Mouse (Mus musculus): ENCODE measurements at regions not wholly inside any gene's neighbourhood (a gene's known extent, or its start where the extent isn't known, plus 50 kb on each side); places are given as distances from the start of the nearest gene placed in this dataset.

DNA sequence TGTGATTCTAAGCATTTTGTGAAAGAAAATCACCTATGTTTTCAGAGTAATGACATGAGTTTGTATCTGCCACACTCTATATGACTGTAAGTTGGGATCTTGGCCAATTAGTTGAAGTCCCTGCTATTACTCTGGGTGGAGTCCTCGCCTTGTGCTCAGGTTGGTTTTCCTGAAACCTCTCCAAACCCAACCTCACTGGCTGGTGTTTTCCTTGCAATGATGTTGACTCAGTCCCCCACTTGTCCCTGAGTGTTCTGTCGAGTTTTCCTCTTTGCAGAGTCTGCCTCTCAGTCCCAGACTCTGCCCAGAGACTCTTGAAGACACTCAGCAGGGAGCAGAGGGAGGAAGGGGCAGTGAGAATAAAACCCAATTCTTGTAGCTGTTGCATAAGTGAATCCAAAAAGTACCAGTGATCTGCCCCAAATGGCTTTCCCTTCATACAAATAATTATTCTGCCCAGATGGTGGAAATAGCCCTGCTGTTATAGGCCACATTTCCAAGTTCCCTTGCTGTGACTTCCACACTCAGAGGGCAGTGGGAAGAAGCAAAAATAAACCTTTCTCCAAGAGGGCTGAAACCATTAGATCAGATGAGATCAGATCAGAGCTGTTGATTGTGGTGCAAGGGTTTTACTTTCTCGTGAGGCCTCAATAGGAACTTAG is 694.3 kb downstream of the Hs3st4 start:
- TF ChIP-seq EP300 (IDR thresholded peaks at IDR 0.05; ENCODE audit: low read depth in 1 of 2, low read length in 2 of 2), result no peak
- no peak for TF ChIP-seq MAFK (IDR thresholded peaks at IDR 0.05; ENCODE audit: borderline replicate concordance, low read depth, low read length)
- no peak for TF ChIP-seq MYB (IDR thresholded peaks at IDR 0.05; ENCODE audit: low read depth, low read length)
- TF ChIP-seq ZMIZ1 (IDR thresholded peaks at IDR 0.05; ENCODE audit: low read depth, low read length), result no peak
- no peak for TF ChIP-seq JUND (IDR thresholded peaks at IDR 0.05; ENCODE audit: low read depth, low read length)
- TF ChIP-seq UBTF (IDR thresholded peaks at IDR 0.05; ENCODE audit: borderline replicate concordance, insufficient read depth, low read depth, low read length), result no peak
- no peak for TF ChIP-seq KAT2A (conservative IDR thresholded peaks at IDR 0.05; ENCODE audit: low read depth, low read length)
- TF ChIP-seq MAX (IDR thresholded peaks at IDR 0.05; ENCODE audit: low read length), result no peak
- TF ChIP-seq MXI1 (IDR thresholded peaks at IDR 0.05; ENCODE audit: low read depth, low read length), result no peak
- TF ChIP-seq TAL1 (IDR thresholded peaks at IDR 0.05; ENCODE audit: low read length), result no peak
- TF ChIP-seq ZKSCAN1 (IDR thresholded peaks at IDR 0.05; ENCODE audit: low read depth, low read length), result no peak
- TF ChIP-seq POLR2A (IDR thresholded peaks at IDR 0.05; ENCODE audit: control insufficient read depth in 1 of 2, insufficient read depth in 1 of 2, low read depth in 1 of 2, low read length in 2 of 2, poor library complexity in 1 of 2), result no peak
- TF ChIP-seq GABPA (IDR thresholded peaks at IDR 0.05; ENCODE audit: low read depth, low read length), result no peak
- TF ChIP-seq USF2 (IDR thresholded peaks at IDR 0.05; ENCODE audit: borderline replicate concordance in 1 of 2, insufficient read depth in 1 of 2, low read depth in 1 of 2, low read length in 2 of 2), result no peak
- TF ChIP-seq NELFE (IDR thresholded peaks at IDR 0.05; ENCODE audit: low read depth, low read length), result no peak
- no peaks in the 10 kb centered on the region for H3K27me3 ChIP-seq (ENCODE audit: control insufficient read depth in 1 of 2, insufficient read depth in 2 of 2, low read length in 2 of 2)
- H3K4me3 ChIP-seq (ENCODE audit: control insufficient read depth in 1 of 2, insufficient read depth in 1 of 2, low read depth in 2 of 2, low read length in 2 of 2), result no peak overlapping the region
- H3K79me2 ChIP-seq (ENCODE audit: control insufficient read depth, insufficient read depth, low read length, poor library complexity), result no peaks in the 10 kb centered on the region
- no peaks in the 10 kb centered on the region for H3K4me1 ChIP-seq (ENCODE audit: control insufficient read depth in 1 of 2, insufficient read depth in 2 of 2, low read length in 2 of 2)
- no peaks in the 10 kb centered on the region for H3K36me3 ChIP-seq (ENCODE audit: control insufficient read depth in 1 of 2, insufficient read depth in 2 of 2, low read length in 2 of 2)
- H3K9ac ChIP-seq (ENCODE audit: control insufficient read depth, low read depth, low read length, poor library complexity, severe bottlenecking), result no peak overlapping the region
- no peak overlapping the region for H3K27ac ChIP-seq (ENCODE audit: control insufficient read depth, low read depth, low read length)
- DNase-seq (ENCODE audit: low read depth, low spot score), result no peak
- H3K9me3 ChIP-seq (replicated peaks; ENCODE audit: insufficient read depth, low read length), result no peaks in the 10 kb centered on the region

DNA sequence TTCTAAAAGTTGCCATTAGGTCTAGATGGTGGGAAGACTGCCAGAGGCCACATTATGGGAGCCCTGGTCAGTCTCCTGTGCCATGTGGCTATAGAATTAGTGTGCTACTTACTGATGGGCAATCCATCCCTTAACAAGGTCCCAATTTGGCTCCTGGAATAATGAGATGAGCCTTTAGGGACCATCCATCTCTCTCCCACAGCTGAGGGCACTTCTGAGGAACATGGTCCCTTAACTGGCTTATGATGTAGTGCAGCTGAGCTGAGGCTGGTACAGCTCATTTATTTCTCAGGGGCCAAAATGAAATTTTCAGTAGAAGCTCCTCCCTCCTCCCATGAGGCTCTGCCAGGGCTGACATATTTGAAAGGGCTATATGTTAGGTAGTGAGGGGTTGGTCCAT is 697.9 kb downstream of the Hs3st4 start:
- no peak for DNase-seq (ENCODE audit: low read depth, low spot score)
- Histone ChIP-seq H3K36me3 (ENCODE audit: control insufficient read depth in 1 of 2, insufficient read depth in 2 of 2, low read length in 2 of 2) (no peaks in the 10 kb centered on the region), H3K4me3 (ENCODE audit: control insufficient read depth in 1 of 2, insufficient read depth in 1 of 2, low read depth in 2 of 2, low read length in 2 of 2) (no peak overlapping the region), H3K9me3 (replicated peaks; ENCODE audit: insufficient read depth, low read length) (no peaks in the 10 kb centered on the region), H3K4me1 (ENCODE audit: control insufficient read depth in 1 of 2, insufficient read depth in 2 of 2, low read length in 2 of 2) (no peaks in the 10 kb centered on the region), H3K27me3 (ENCODE audit: control insufficient read depth in 1 of 2, insufficient read depth in 2 of 2, low read length in 2 of 2) (no peaks in the 10 kb centered on the region), H3K27ac (ENCODE audit: control insufficient read depth, low read depth, low read length) (no peak overlapping the region), H3K79me2 (ENCODE audit: control insufficient read depth, insufficient read depth, low read length, poor library complexity) (no peaks in the 10 kb centered on the region), H3K9ac (ENCODE audit: control insufficient read depth, low read depth, low read length, poor library complexity, severe bottlenecking) (no peak overlapping the region)
- TF ChIP-seq NELFE (IDR thresholded peaks at IDR 0.05; ENCODE audit: low read depth, low read length) (no peak), UBTF (IDR thresholded peaks at IDR 0.05; ENCODE audit: borderline replicate concordance, insufficient read depth, low read depth, low read length) (no peak), HCFC1 (IDR thresholded peaks at IDR 0.05; ENCODE audit: low read depth, low read length) (no peak), ELF1 (IDR thresholded peaks at IDR 0.05; ENCODE audit: low read depth, low read length) (no peak), MYC (IDR thresholded peaks at IDR 0.05; ENCODE audit: low read depth, low read length) (no peak), RCOR1 (IDR thresholded peaks at IDR 0.05; ENCODE audit: low read depth, low read length) (no peak), POLR2AphosphoS5 (IDR thresholded peaks at IDR 0.05; ENCODE audit: borderline replicate concordance, low read depth, low read length) (no peak), POLR2AphosphoS2 (IDR thresholded peaks at IDR 0.05; ENCODE audit: low read length) (no peak), ZNF384 (IDR thresholded peaks at IDR 0.05; ENCODE audit: low read depth, low read length) (no peak), TCF12 (IDR thresholded peaks at IDR 0.05; ENCODE audit: low read depth, low read length) (no peak), USF1 (IDR thresholded peaks at IDR 0.05; ENCODE audit: low read depth, low read length) (no peak), MAX (IDR thresholded peaks at IDR 0.05; ENCODE audit: low read length) (no peak), SIN3A (IDR thresholded peaks at IDR 0.05; ENCODE audit: low read length) (no peak)

All from MEL (cell line).